Mouse (Mus musculus): ENCODE results near the gene Jmjd1c. TPM values are rescaled to one million over a fixed set of nuclear protein-coding genes. Genes with fewer than 3 reads are reported as not detected.

Gene Jmjd1c
- polyA plus RNA-seq, 1 experiment from 2014 or later, result 58.6 TPM

GRCm38 (mm10) chr10:67187952-67188351 is 92.0 kb downstream of the Jmjd1c start:
- Histone ChIP-seq H3K9me3 (no peaks in the 10 kb centered on the region), H3K9ac (no peak overlapping the region), H3K4me3 (replicated peaks) (no peak overlapping the region), H3K4me1 (peaks cover 21% of the 10 kb centered on the region), H3K36me3 (replicated peaks) (peaks cover 10% of the 10 kb centered on the region), H3K4me2 (peak overlapping the region; percentile 60), H3K27me3 (no peaks in the 10 kb centered on the region), H3K27ac (no peak overlapping the region)
- ATAC-seq (ENCODE audit: low FRiP score), result no peak
- 81% methylated on average over 2 of the region's 2 CpGs for whole genome bisulfite sequencing

- no peak overlapping the region for H3K27ac ChIP-seq
Observed at GRCm38 (mm10) chr10:67189057-67189456, 93.1 kb downstream of the Jmjd1c start.

GRCm38 (mm10) chr10:67190261-67190660 is 94.3 kb downstream of the Jmjd1c start:
- WGBS, result 84% methylated on average over 1 of the region's 1 CpGs

More at GRCm38 (mm10) chr10:67189057-67189456, 93.1 kb downstream of the Jmjd1c start:
- Histone ChIP-seq H3K4me3 (replicated peaks) (no peak overlapping the region), H3K4me2 (peak overlapping the region; percentile 17; the same call in 1 of the 2 replicates), H3K36me3 (replicated peaks) (peaks cover 10% of the 10 kb centered on the region), H3K9me3 (no peaks in the 10 kb centered on the region), H3K4me1 (peaks cover 20% of the 10 kb centered on the region), H3K27me3 (no peaks in the 10 kb centered on the region), H3K9ac (no peak overlapping the region)
- ATAC-seq (ENCODE audit: low FRiP score), result no peak

GRCm38 (mm10) chr10:67192366-67192765 is 96.4 kb downstream of the Jmjd1c start:
- H3K27me3 ChIP-seq, result no peaks in the 10 kb centered on the region
- peaks cover 12% of the 10 kb centered on the region for H3K4me1 ChIP-seq
- H3K27ac ChIP-seq, result no peak overlapping the region
- H3K4me2 ChIP-seq, result no peak overlapping the region
- H3K9me3 ChIP-seq, result no peaks in the 10 kb centered on the region
- H3K9ac ChIP-seq, result no peak overlapping the region
- 90% methylated on average over 3 of the region's 3 CpGs for WGBS
- H3K36me3 ChIP-seq (replicated peaks), result peaks cover 10% of the 10 kb centered on the region
- no peak for ATAC-seq (ENCODE audit: low FRiP score)
- no peak overlapping the region for H3K4me3 ChIP-seq (replicated peaks)

More at GRCm38 (mm10) chr10:67190261-67190660, 94.3 kb downstream of the Jmjd1c start:
- Histone ChIP-seq H3K9ac (no peak overlapping the region), H3K27me3 (no peaks in the 10 kb centered on the region), H3K36me3 (replicated peaks) (peaks cover 10% of the 10 kb centered on the region), H3K4me3 (replicated peaks) (no peak overlapping the region), H3K4me2 (no peak overlapping the region), H3K4me1 (peaks cover 15% of the 10 kb centered on the region), H3K9me3 (no peaks in the 10 kb centered on the region), H3K27ac (no peak overlapping the region)
- no peak for ATAC-seq (ENCODE audit: low FRiP score)

- peaks cover 7% of the 10 kb centered on the region; the same call in 1 of the 2 replicates for H3K4me1 ChIP-seq
- no peak for ATAC-seq (ENCODE audit: low FRiP score)
- H3K9me3 ChIP-seq, result no peaks in the 10 kb centered on the region
- 65% methylated on average over 3 of the region's 3 CpGs for WGBS
- no peak overlapping the region for H3K9ac ChIP-seq
- H3K36me3 ChIP-seq (replicated peaks), result peaks cover 10% of the 10 kb centered on the region
- H3K4me3 ChIP-seq (replicated peaks), result no peak overlapping the region
- H3K27me3 ChIP-seq, result no peaks in the 10 kb centered on the region
- H3K4me2 ChIP-seq, result no peak overlapping the region
- H3K27ac ChIP-seq, result no peak overlapping the region
Observed at GRCm38 (mm10) chr10:67193003-67193652, 97.2 kb downstream of the Jmjd1c start.

- 97% methylated on average over 3 of the region's 3 CpGs for WGBS
Observed at GRCm38 (mm10) chr10:67194046-67194445, 98.1 kb downstream of the Jmjd1c start.

GRCm38 (mm10) chr10:67195671-67196070 is 99.7 kb downstream of the Jmjd1c start:
- Histone ChIP-seq H3K4me3 (replicated peaks) (no peak overlapping the region), H3K36me3 (replicated peaks) (peaks cover 7% of the 10 kb centered on the region), H3K27me3 (no peaks in the 10 kb centered on the region), H3K4me2 (no peak overlapping the region), H3K9me3 (no peaks in the 10 kb centered on the region), H3K4me1 (peaks cover 5% of the 10 kb centered on the region; the same call in 1 of the 2 replicates), H3K27ac (no peak overlapping the region), H3K9ac (no peak overlapping the region)
- ATAC-seq (ENCODE audit: low FRiP score), result no peak
- WGBS, result 91% methylated on average over 1 of the region's 1 CpGs

More at GRCm38 (mm10) chr10:67194046-67194445, 98.1 kb downstream of the Jmjd1c start:
- peaks cover 5% of the 10 kb centered on the region; the same call in 1 of the 2 replicates for H3K4me1 ChIP-seq
- no peak overlapping the region for H3K27ac ChIP-seq
- peaks cover 10% of the 10 kb centered on the region for H3K36me3 ChIP-seq (replicated peaks)
- H3K27me3 ChIP-seq, result no peaks in the 10 kb centered on the region
- no peak overlapping the region for H3K9ac ChIP-seq
- no peak overlapping the region for H3K4me2 ChIP-seq
- no peak for ATAC-seq (ENCODE audit: low FRiP score)
- H3K4me3 ChIP-seq (replicated peaks), result no peak overlapping the region
- no peaks in the 10 kb centered on the region for H3K9me3 ChIP-seq

- WGBS, result 84% methylated on average over 4 of the region's 4 CpGs
- Histone ChIP-seq H3K4me1 (peaks cover 7% of the 10 kb centered on the region; the same call in 1 of the 2 replicates), H3K36me3 (replicated peaks) (peaks cover 5% of the 10 kb centered on the region), H3K9ac (no peak overlapping the region), H3K27me3 (no peaks in the 10 kb centered on the region), H3K27ac (no peak overlapping the region), H3K4me2 (no peak overlapping the region), H3K4me3 (replicated peaks) (no peak overlapping the region), H3K9me3 (no peaks in the 10 kb centered on the region)
- no peak for ATAC-seq (ENCODE audit: low FRiP score)
Observed at GRCm38 (mm10) chr10:67197186-67197585, 101.3 kb downstream of the Jmjd1c start.

GRCm38 (mm10) chr10:67197829-67198228 is 101.9 kb downstream of the Jmjd1c start:
- no peak overlapping the region for H3K4me3 ChIP-seq (replicated peaks)
- no peaks in the 10 kb centered on the region for H3K36me3 ChIP-seq (replicated peaks)
- no peak for ATAC-seq (ENCODE audit: low FRiP score)
- H3K27ac ChIP-seq, result no peak overlapping the region
- no peaks in the 10 kb centered on the region for H3K9me3 ChIP-seq
- no peak overlapping the region for H3K4me2 ChIP-seq
- 87% methylated on average over 2 of the region's 2 CpGs for WGBS
- peaks cover 7% of the 10 kb centered on the region; the same call in 1 of the 2 replicates for H3K4me1 ChIP-seq
- H3K9ac ChIP-seq, result no peak overlapping the region
- H3K27me3 ChIP-seq, result no peaks in the 10 kb centered on the region

GRCm38 (mm10) chr10:67201769-67202168 is 105.8 kb downstream of the Jmjd1c start:
- Histone ChIP-seq H3K4me3 (replicated peaks) (no peak overlapping the region), H3K27ac (no peak overlapping the region), H3K4me1 (peaks cover 4% of the 10 kb centered on the region; the same call in 1 of the 2 replicates), H3K9ac (no peak overlapping the region), H3K4me2 (no peak overlapping the region), H3K36me3 (replicated peaks) (no peaks in the 10 kb centered on the region), H3K9me3 (no peaks in the 10 kb centered on the region), H3K27me3 (no peaks in the 10 kb centered on the region)
- ATAC-seq (ENCODE audit: low FRiP score), result no peak

- Histone ChIP-seq H3K27ac (no peak overlapping the region), H3K4me1 (peaks cover 4% of the 10 kb centered on the region; the same call in 1 of the 2 replicates), H3K4me3 (replicated peaks) (no peak overlapping the region), H3K27me3 (no peaks in the 10 kb centered on the region), H3K9ac (no peak overlapping the region), H3K4me2 (no peak overlapping the region), H3K9me3 (no peaks in the 10 kb centered on the region), H3K36me3 (replicated peaks) (no peaks in the 10 kb centered on the region)
- no peak for ATAC-seq (ENCODE audit: low FRiP score)
- WGBS, result 87% methylated on average over 6 of the region's 6 CpGs
Observed at GRCm38 (mm10) chr10:67202470-67202869, 106.5 kb downstream of the Jmjd1c start.

- Histone ChIP-seq H3K4me2 (no peak overlapping the region), H3K36me3 (replicated peaks) (no peaks in the 10 kb centered on the region), H3K9me3 (no peaks in the 10 kb centered on the region), H3K9ac (no peak overlapping the region), H3K27me3 (no peaks in the 10 kb centered on the region), H3K27ac (no peak overlapping the region), H3K4me1 (peaks cover 4% of the 10 kb centered on the region; the same call in 1 of the 2 replicates), H3K4me3 (replicated peaks) (no peak overlapping the region)
- 93% methylated on average over 11 of the region's 11 CpGs for WGBS
- ATAC-seq (ENCODE audit: low FRiP score), result no peak
Observed at GRCm38 (mm10) chr10:67204652-67205407, 108.9 kb downstream of the Jmjd1c start.
